Mouse (Mus musculus): ENCODE measurements around the gene Arhgdib. TPM values are rescaled to one million over a fixed set of nuclear protein-coding genes. Genes with fewer than 3 reads are reported as not detected.
"Not testable (repeated sequence)": the region's sequence is repeated elsewhere in the genome, so short reads cannot be mapped to it uniquely, and the experiment has no call there.

Gene Arhgdib
- polyA plus RNA-seq, 1 experiment from 2014 or later: 18.8 TPM

DNA sequence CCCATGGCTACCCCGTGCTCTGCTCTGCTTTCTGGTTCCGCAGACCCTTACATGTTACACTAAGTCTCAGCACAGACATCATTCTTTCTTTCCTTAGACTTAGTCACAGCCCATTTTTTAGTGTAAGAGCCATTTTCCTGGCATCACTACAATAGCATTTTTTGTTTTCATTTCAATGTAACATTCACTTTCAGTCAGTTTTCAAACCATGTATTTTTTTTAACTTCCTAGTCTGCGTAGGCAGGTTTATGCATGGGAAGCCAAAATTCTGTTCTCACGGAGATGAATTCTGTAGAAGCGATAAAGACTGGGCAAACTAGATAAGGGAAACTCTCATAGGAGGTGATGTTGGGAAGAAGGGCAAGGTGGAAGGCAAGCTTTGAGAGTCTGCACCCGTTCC is 52.1 kb downstream of the Arhgdib start:
- DNase-seq (ENCODE audit: low spot score) (no peak), ATAC-seq (no peak)
- no peaks in the 10 kb centered on the region for H3K9me3 ChIP-seq (replicated peaks; ENCODE audit: control insufficient read depth, low read length)
- no peak overlapping the region for H3K27ac ChIP-seq (ENCODE audit: low read depth, low read length)
- H3K27me3 ChIP-seq (replicated peaks; ENCODE audit: control insufficient read depth, insufficient read depth, low read length): no peaks in the 10 kb centered on the region
- no peak overlapping the region for H3K4me2 ChIP-seq (ENCODE audit: low read length)
- 93% methylated on average over 6 of the region's 6 CpGs for WGBS
- no peak overlapping the region for H3K9ac ChIP-seq (ENCODE audit: low read length)
- no peaks in the 10 kb centered on the region for H3K36me3 ChIP-seq (ENCODE audit: control insufficient read depth, insufficient read depth, low read length)
- H3K4me3 ChIP-seq (ENCODE audit: low read depth, low read length): no peak overlapping the region
- no peaks in the 10 kb centered on the region for H3K4me1 ChIP-seq (ENCODE audit: control insufficient read depth, insufficient read depth, low read length)

GRCm38 (mm10) chr6:136889067-136889466 is 52.6 kb downstream of the Arhgdib start:
- 87% methylated on average over 6 of the region's 6 CpGs for WGBS
- DNase-seq (ENCODE audit: low spot score): no peak

DNA sequence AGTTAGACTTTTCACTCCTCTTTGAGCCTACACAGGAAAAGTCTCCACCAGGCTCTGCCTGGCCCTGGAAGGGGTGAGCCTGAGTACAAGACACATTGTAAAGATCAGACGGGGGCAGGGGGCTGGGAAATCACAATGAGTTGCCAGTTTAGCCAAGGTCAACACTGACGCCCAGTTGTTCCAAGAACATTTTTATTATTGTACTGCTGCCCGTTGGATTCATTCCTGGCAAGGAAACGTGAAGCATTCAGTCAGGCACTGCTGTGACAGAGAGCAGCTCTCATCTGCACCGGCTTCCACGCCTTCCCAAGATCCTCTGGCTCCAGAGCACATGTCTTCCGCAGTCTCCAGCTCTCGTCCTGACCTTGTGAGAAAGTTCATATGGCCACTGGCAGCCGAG is 53.8 kb downstream of the Arhgdib start:
- no peak overlapping the region for H3K9ac ChIP-seq (ENCODE audit: low read length)
- no peak for ATAC-seq
- WGBS: 81% methylated on average over 9 of the region's 9 CpGs
- H3K9me3 ChIP-seq (replicated peaks; ENCODE audit: control insufficient read depth, low read length): no peaks in the 10 kb centered on the region
- no peaks in the 10 kb centered on the region for H3K4me1 ChIP-seq (ENCODE audit: control insufficient read depth, insufficient read depth, low read length)
- H3K27me3 ChIP-seq (replicated peaks; ENCODE audit: control insufficient read depth, insufficient read depth, low read length): no peaks in the 10 kb centered on the region
- no peaks in the 10 kb centered on the region for H3K36me3 ChIP-seq (ENCODE audit: control insufficient read depth, insufficient read depth, low read length)
- DNase-seq (ENCODE audit: low spot score): no peak
- H3K4me3 ChIP-seq (ENCODE audit: low read depth, low read length): no peak overlapping the region
- H3K27ac ChIP-seq (ENCODE audit: low read depth, low read length): no peak overlapping the region
- no peak overlapping the region for H3K4me2 ChIP-seq (ENCODE audit: low read length)

More at GRCm38 (mm10) chr6:136889067-136889466, 52.6 kb downstream of the Arhgdib start:
- Histone ChIP-seq H3K9me3 (replicated peaks; ENCODE audit: control insufficient read depth, low read length) (no peaks in the 10 kb centered on the region), H3K27me3 (replicated peaks; ENCODE audit: control insufficient read depth, insufficient read depth, low read length) (no peaks in the 10 kb centered on the region), H3K36me3 (ENCODE audit: control insufficient read depth, insufficient read depth, low read length) (no peaks in the 10 kb centered on the region), H3K4me1 (ENCODE audit: control insufficient read depth, insufficient read depth, low read length) (no peaks in the 10 kb centered on the region), H3K27ac (ENCODE audit: low read depth, low read length) (no peak overlapping the region), H3K4me2 (ENCODE audit: low read length) (no peak overlapping the region), H3K4me3 (ENCODE audit: low read depth, low read length) (no peak overlapping the region), H3K9ac (ENCODE audit: low read length) (no peak overlapping the region)
- no peak for ATAC-seq

- H3K27me3 ChIP-seq (replicated peaks; ENCODE audit: control insufficient read depth, insufficient read depth, low read length); H3K4me2 ChIP-seq (ENCODE audit: low read length); H3K36me3 ChIP-seq (ENCODE audit: control insufficient read depth, insufficient read depth, low read length); H3K27ac ChIP-seq (ENCODE audit: low read depth, low read length); H3K4me3 ChIP-seq (ENCODE audit: low read depth, low read length); DNase-seq (ENCODE audit: low spot score); H3K4me1 ChIP-seq (ENCODE audit: control insufficient read depth, insufficient read depth, low read length); H3K9me3 ChIP-seq (replicated peaks; ENCODE audit: control insufficient read depth, low read length); ATAC-seq; H3K9ac ChIP-seq (ENCODE audit: low read length): not testable (repeated sequence)
- 50% methylated on average over 1 of the region's 1 CpGs for WGBS
These were observed 56.9 kb downstream of the Arhgdib start for GRCm38 (mm10) chr6:136884766-136885165.

GRCm38 (mm10) chr6:136883961-136884360 is 57.7 kb downstream of the Arhgdib start:
- no peaks in the 10 kb centered on the region for H3K4me1 ChIP-seq (ENCODE audit: control insufficient read depth, insufficient read depth, low read length)
- no peaks in the 10 kb centered on the region for H3K9me3 ChIP-seq (replicated peaks; ENCODE audit: control insufficient read depth, low read length)
- DNase-seq (ENCODE audit: low spot score) (no peak), ATAC-seq (no peak)
- no peak overlapping the region for H3K9ac ChIP-seq (ENCODE audit: low read length)
- WGBS: 91% methylated on average over 6 of the region's 6 CpGs
- no peak overlapping the region for H3K4me3 ChIP-seq (ENCODE audit: low read depth, low read length)
- no peak overlapping the region for H3K4me2 ChIP-seq (ENCODE audit: low read length)
- no peak overlapping the region for H3K27ac ChIP-seq (ENCODE audit: low read depth, low read length)
- no peaks in the 10 kb centered on the region for H3K36me3 ChIP-seq (ENCODE audit: control insufficient read depth, insufficient read depth, low read length)
- no peaks in the 10 kb centered on the region for H3K27me3 ChIP-seq (replicated peaks; ENCODE audit: control insufficient read depth, insufficient read depth, low read length)

- ATAC-seq (no peak), DNase-seq (ENCODE audit: low spot score) (no peak)
- Histone ChIP-seq H3K4me3 (ENCODE audit: low read depth, low read length) (no peak overlapping the region), H3K9me3 (replicated peaks; ENCODE audit: control insufficient read depth, low read length) (no peaks in the 10 kb centered on the region), H3K27me3 (replicated peaks; ENCODE audit: control insufficient read depth, insufficient read depth, low read length) (no peaks in the 10 kb centered on the region), H3K27ac (ENCODE audit: low read depth, low read length) (no peak overlapping the region), H3K4me2 (ENCODE audit: low read length) (no peak overlapping the region), H3K36me3 (ENCODE audit: control insufficient read depth, insufficient read depth, low read length) (no peaks in the 10 kb centered on the region), H3K9ac (ENCODE audit: low read length) (no peak overlapping the region), H3K4me1 (ENCODE audit: control insufficient read depth, insufficient read depth, low read length) (no peaks in the 10 kb centered on the region)
- WGBS: 87% methylated on average over 3 of the region's 3 CpGs
These were observed 58.2 kb downstream of the Arhgdib start for GRCm38 (mm10) chr6:136883431-136883915.

DNA sequence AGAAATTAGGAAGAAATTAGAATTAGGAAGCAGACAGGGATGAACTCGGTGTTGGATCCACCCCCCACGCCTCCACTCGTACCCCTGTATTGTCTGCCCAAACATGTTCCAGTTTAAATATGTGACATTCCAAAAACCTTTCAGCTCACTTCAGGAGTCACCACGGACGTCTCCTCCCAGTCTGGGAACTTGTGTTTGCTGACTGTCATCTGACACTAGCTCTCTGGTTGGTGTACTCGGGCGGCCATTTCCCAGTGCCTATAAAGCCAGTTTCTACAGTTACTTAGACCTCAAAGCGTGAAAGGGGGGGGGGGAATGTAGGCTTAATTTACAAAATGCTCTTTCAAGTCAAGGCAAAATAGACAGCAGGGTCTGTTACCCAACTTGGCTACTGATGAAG is 60.0 kb downstream of the Arhgdib start:
- DNase-seq (ENCODE audit: low spot score) (no peak), ATAC-seq (no peak)
- WGBS: 84% methylated on average over 8 of the region's 8 CpGs
- Histone ChIP-seq H3K27me3 (replicated peaks; ENCODE audit: control insufficient read depth, insufficient read depth, low read length) (no peaks in the 10 kb centered on the region), H3K9me3 (replicated peaks; ENCODE audit: control insufficient read depth, low read length) (no peaks in the 10 kb centered on the region), H3K27ac (ENCODE audit: low read depth, low read length) (no peak overlapping the region), H3K36me3 (ENCODE audit: control insufficient read depth, insufficient read depth, low read length) (no peaks in the 10 kb centered on the region), H3K4me2 (ENCODE audit: low read length) (no peak overlapping the region), H3K4me1 (ENCODE audit: control insufficient read depth, insufficient read depth, low read length) (no peaks in the 10 kb centered on the region), H3K9ac (ENCODE audit: low read length) (no peak overlapping the region), H3K4me3 (ENCODE audit: low read depth, low read length) (no peak overlapping the region)

- H3K9me3 ChIP-seq (replicated peaks; ENCODE audit: control insufficient read depth, low read length): no peaks in the 10 kb centered on the region
- 65% methylated on average over 9 of the region's 9 CpGs for WGBS
- H3K27me3 ChIP-seq (replicated peaks; ENCODE audit: control insufficient read depth, insufficient read depth, low read length): no peaks in the 10 kb centered on the region
- H3K27ac ChIP-seq (ENCODE audit: low read depth, low read length): no peak within 1 kb of the TSS
- DNase-seq (ENCODE audit: low spot score) (no peak), ATAC-seq (no peak)
- no peak within 1 kb of the TSS for H3K4me3 ChIP-seq (ENCODE audit: low read depth, low read length)
- H3K9ac ChIP-seq (ENCODE audit: low read length): no peak within 1 kb of the TSS
- no peak within 1 kb of the TSS for H3K4me2 ChIP-seq (ENCODE audit: low read length)
- H3K4me1 ChIP-seq (ENCODE audit: control insufficient read depth, insufficient read depth, low read length): peaks cover 7% of the 10 kb centered on the region; the same call in 1 of the 2 replicates
- no peaks in the 10 kb centered on the region for H3K36me3 ChIP-seq (ENCODE audit: control insufficient read depth, insufficient read depth, low read length)
These were observed 66.0 kb downstream of the Arhgdib start, which contains the start of gene Mgp for GRCm38 (mm10) chr6:136875670-136876069. Gene Mgp, minus strand, starts transcription at chr6:136875823.

GRCm38 (mm10) chr6:136874599-136874998 is 67.1 kb downstream of the Arhgdib start:
- Histone ChIP-seq H3K4me2 (ENCODE audit: low read length) (no peak overlapping the region), H3K9me3 (replicated peaks; ENCODE audit: control insufficient read depth, low read length) (no peaks in the 10 kb centered on the region), H3K27ac (ENCODE audit: low read depth, low read length) (no peak overlapping the region), H3K4me1 (ENCODE audit: control insufficient read depth, insufficient read depth, low read length) (peaks cover 7% of the 10 kb centered on the region; the same call in 1 of the 2 replicates), H3K9ac (ENCODE audit: low read length) (no peak overlapping the region), H3K27me3 (replicated peaks; ENCODE audit: control insufficient read depth, insufficient read depth, low read length) (no peaks in the 10 kb centered on the region), H3K4me3 (ENCODE audit: low read depth, low read length) (no peak overlapping the region), H3K36me3 (ENCODE audit: control insufficient read depth, insufficient read depth, low read length) (no peaks in the 10 kb centered on the region)
- WGBS: 18% methylated on average over 8 of the region's 8 CpGs
- DNase-seq (ENCODE audit: low spot score) (peak; percentile 71), ATAC-seq (peak; percentile 48; the same call in 1 of the 2 replicates)
